Mouse (Mus musculus): ENCODE measurements around the gene Ccsap. TPM values are rescaled to one million over a fixed set of nuclear protein-coding genes. Genes with fewer than 3 reads are reported as not detected.

Gene Ccsap
- total RNA-seq, 2 experiments from 2014 or later = 3.1 to 3.2 TPM

Other genes with a start within 250 kb of the Ccsap start
- gene Rhou, start 206.3 kb downstream of the Ccsap start, total RNA-seq (2021) = 10 to 100 TPM; 11.2 to 13.1 TPM
- gene Rab4a, start 54.2 kb downstream of the Ccsap start, total RNA-seq (2021) = 1 to 10 TPM; 8.0 to 9.5 TPM
- gene Acta1, start 34.5 kb upstream of the Ccsap start, total RNA-seq (2021) = 100 to 1,000 TPM; 224 to 226 TPM
- 10 to 100 TPM; 14.5 to 14.6 TPM for gene Nup133, start 89.1 kb upstream of the Ccsap start, total RNA-seq (2021)
- gene Abcb10, start 122.9 kb upstream of the Ccsap start, total RNA-seq (2021) = 10 to 100 TPM; 39.6 to 45.6 TPM
- 10 to 100 TPM; 22.0 to 24.9 TPM for gene Taf5l, start 161.2 kb upstream of the Ccsap start, total RNA-seq (2021)
- gene Urb2, start 161.3 kb upstream of the Ccsap start, total RNA-seq (2021) = 1 to 10 TPM; 7.0 to 8.6 TPM